Mouse (Mus musculus): ENCODE results near the gene Phactr2. TPM values are rescaled to one million over a fixed set of nuclear protein-coding genes. Genes with fewer than 3 reads are reported as not detected.

The Phactr2 gene
- polyA plus RNA-seq, 1 experiment from 2014 or later = 10.0 TPM

DNA sequence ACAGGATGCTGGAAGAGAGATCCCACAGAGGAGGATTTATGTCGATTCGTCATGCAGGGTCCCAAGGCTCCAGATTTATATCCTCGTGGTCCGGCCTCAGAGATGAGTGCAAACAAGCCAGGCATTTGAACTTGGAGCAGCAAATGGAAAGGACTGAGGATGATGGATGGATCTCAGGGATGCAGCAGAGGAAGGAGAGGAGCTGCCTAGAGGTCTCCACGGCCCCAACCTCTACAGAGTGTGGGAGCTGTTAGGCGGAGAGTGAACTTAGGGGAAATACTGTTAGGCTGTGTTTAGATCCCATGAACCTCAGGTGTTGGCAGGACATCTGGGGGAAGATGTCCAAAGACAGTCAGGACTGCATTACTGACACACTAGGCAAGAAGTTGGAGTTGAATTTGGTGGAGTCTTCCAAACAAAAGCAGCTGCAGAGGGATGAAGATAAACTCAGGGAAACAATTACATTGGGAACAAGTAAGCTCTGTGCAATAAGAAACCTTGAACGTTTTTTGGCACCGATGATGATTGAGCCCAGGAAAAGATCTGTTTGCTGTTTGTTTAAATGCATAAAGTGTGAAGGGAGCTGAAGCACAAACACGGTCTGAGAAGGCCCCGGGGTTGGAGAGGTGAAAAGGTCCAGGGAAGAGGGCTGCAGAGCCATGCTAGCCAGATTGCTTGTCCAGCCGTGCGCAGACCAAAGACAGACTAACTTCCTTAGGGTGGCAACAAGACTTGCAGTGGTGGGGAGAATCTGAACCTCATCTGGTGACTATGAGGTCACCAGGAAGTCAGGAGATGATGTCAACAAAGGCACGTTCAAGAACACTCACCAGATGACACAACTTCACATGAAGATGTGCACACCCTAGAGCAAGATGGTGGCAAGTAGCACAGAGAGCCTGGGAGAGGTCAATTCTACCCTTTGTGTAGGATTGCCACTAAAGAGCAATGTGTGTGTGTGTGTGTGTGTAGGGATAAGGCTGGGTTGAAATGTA is 170.6 kb downstream of the Phactr2 start:
- H3K4me3 ChIP-seq (ENCODE audit: low read length) = no peak overlapping the region
- H3K4me1 ChIP-seq (ENCODE audit: control insufficient read depth, insufficient read depth, low read length) = peaks cover 14% of the 10 kb centered on the region
- no peaks in the 10 kb centered on the region for H3K9me3 ChIP-seq (ENCODE audit: control insufficient read depth, low read length)
- peak overlapping the region; percentile 52 for H3K27ac ChIP-seq (ENCODE audit: low read length)
- no peak overlapping the region for H3K4me2 ChIP-seq (ENCODE audit: low read depth, low read length)
- 0 out of 2 replicates have a peak, but pooled peaks have one; percentile 36 for ATAC-seq
- WGBS = 62% methylated on average over 13 of the region's 13 CpGs
- no peak overlapping the region for H3K9ac ChIP-seq (ENCODE audit: low read depth, low read length)
- H3K27me3 ChIP-seq (replicated peaks; ENCODE audit: control insufficient read depth, insufficient read depth, low read length) = no peaks in the 10 kb centered on the region
- H3K36me3 ChIP-seq (ENCODE audit: control insufficient read depth, insufficient read depth, low read length) = no peaks in the 10 kb centered on the region

DNA sequence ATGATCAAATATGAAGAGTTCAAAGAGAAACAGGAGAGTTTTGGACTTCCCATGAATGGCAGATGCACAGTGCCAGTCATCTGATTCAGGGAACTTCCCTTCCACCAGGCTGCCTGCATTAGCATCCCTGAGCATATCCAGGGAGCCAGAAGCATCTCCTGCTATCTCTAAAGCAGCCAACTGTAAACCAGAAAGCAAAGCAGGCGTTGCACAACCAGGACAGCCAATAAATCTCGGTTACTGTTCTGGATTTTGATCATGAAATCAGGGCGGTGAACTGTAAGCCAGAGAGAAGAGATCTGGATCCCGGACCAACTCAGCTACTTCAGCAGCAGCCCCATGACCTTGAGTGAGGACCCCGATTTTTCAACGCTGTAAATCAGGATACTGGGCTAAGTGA is 173.6 kb downstream of the Phactr2 start:
- 71% methylated on average over 6 of the region's 6 CpGs for WGBS
- Histone ChIP-seq H3K4me3 (ENCODE audit: low read length) (no peak overlapping the region), H3K36me3 (ENCODE audit: control insufficient read depth, insufficient read depth, low read length) (no peaks in the 10 kb centered on the region), H3K4me2 (ENCODE audit: low read depth, low read length) (no peak overlapping the region), H3K27me3 (replicated peaks; ENCODE audit: control insufficient read depth, insufficient read depth, low read length) (no peaks in the 10 kb centered on the region), H3K9ac (ENCODE audit: low read depth, low read length) (no peak overlapping the region), H3K27ac (ENCODE audit: low read length) (no peak overlapping the region), H3K9me3 (ENCODE audit: control insufficient read depth, low read length) (no peaks in the 10 kb centered on the region), H3K4me1 (ENCODE audit: control insufficient read depth, insufficient read depth, low read length) (peaks cover 14% of the 10 kb centered on the region)
- no peak for ATAC-seq

GRCm38 (mm10) chr10:13300196-13300595 is 174.0 kb downstream of the Phactr2 start:
- Histone ChIP-seq H3K27me3 (replicated peaks; ENCODE audit: control insufficient read depth, insufficient read depth, low read length) (no peaks in the 10 kb centered on the region), H3K36me3 (ENCODE audit: control insufficient read depth, insufficient read depth, low read length) (no peaks in the 10 kb centered on the region), H3K4me3 (ENCODE audit: low read length) (no peak overlapping the region), H3K27ac (ENCODE audit: low read length) (no peak overlapping the region), H3K9me3 (ENCODE audit: control insufficient read depth, low read length) (no peaks in the 10 kb centered on the region), H3K4me1 (ENCODE audit: control insufficient read depth, insufficient read depth, low read length) (peaks cover 14% of the 10 kb centered on the region), H3K9ac (ENCODE audit: low read depth, low read length) (no peak overlapping the region), H3K4me2 (ENCODE audit: low read depth, low read length) (no peak overlapping the region)
- 85% methylated on average over 6 of the region's 6 CpGs for WGBS
- no peak for ATAC-seq

DNA sequence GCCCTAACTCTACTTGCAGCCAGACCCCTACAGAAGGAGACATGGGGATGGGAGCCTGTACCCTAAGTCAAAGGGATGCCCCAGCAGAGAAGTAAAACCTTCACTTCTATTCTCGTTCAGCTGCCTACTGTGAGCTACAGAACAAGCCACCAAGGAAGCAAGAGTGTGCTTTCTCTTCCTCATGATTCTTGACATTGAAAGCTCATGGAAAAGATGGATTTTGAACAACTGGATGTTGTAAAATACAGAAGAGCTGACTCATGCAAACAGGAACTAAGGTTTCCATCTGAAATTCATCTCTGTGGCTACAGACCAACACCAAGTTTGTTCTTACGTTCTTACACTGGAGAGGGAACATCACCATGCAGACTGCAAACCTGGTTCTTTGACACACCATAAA is 179.3 kb downstream of the Phactr2 start:
- Histone ChIP-seq H3K9ac (ENCODE audit: low read depth, low read length) (no peak overlapping the region), H3K4me2 (ENCODE audit: low read depth, low read length) (no peak overlapping the region), H3K36me3 (ENCODE audit: control insufficient read depth, insufficient read depth, low read length) (peaks cover 3% of the 10 kb centered on the region; the same call in 1 of the 2 replicates), H3K27me3 (replicated peaks; ENCODE audit: control insufficient read depth, insufficient read depth, low read length) (no peaks in the 10 kb centered on the region), H3K9me3 (ENCODE audit: control insufficient read depth, low read length) (no peaks in the 10 kb centered on the region), H3K27ac (ENCODE audit: low read length) (no peak overlapping the region), H3K4me3 (ENCODE audit: low read length) (no peak overlapping the region), H3K4me1 (ENCODE audit: control insufficient read depth, insufficient read depth, low read length) (no peaks in the 10 kb centered on the region)
- WGBS = 89% methylated on average over 2 of the region's 2 CpGs
- no peak for ATAC-seq

GRCm38 (mm10) chr10:13292026-13292425 is 182.2 kb downstream of the Phactr2 start:
- no peak overlapping the region for H3K4me2 ChIP-seq (ENCODE audit: low read depth, low read length)
- 62% methylated on average over 2 of the region's 2 CpGs for WGBS

GRCm38 (mm10) chr10:13289252-13289961 is 184.8 kb downstream of the Phactr2 start:
- Histone ChIP-seq H3K4me3 (ENCODE audit: low read length) (no peak overlapping the region), H3K27ac (ENCODE audit: low read length) (no peak overlapping the region), H3K27me3 (replicated peaks; ENCODE audit: control insufficient read depth, insufficient read depth, low read length) (no peaks in the 10 kb centered on the region), H3K4me1 (ENCODE audit: control insufficient read depth, insufficient read depth, low read length) (no peaks in the 10 kb centered on the region), H3K4me2 (ENCODE audit: low read depth, low read length) (no peak overlapping the region), H3K9me3 (ENCODE audit: control insufficient read depth, low read length) (no peaks in the 10 kb centered on the region), H3K9ac (ENCODE audit: low read depth, low read length) (no peak overlapping the region), H3K36me3 (ENCODE audit: control insufficient read depth, insufficient read depth, low read length) (peaks cover 3% of the 10 kb centered on the region; the same call in 1 of the 2 replicates)
- no peak for ATAC-seq
- 82% methylated on average over 8 of the region's 8 CpGs for WGBS

More at GRCm38 (mm10) chr10:13292026-13292425, 182.2 kb downstream of the Phactr2 start:
- no peaks in the 10 kb centered on the region for H3K27me3 ChIP-seq (replicated peaks; ENCODE audit: control insufficient read depth, insufficient read depth, low read length)
- no peak overlapping the region for H3K4me3 ChIP-seq (ENCODE audit: low read length)
- H3K9me3 ChIP-seq (ENCODE audit: control insufficient read depth, low read length) = no peaks in the 10 kb centered on the region
- ATAC-seq = no peak
- H3K36me3 ChIP-seq (ENCODE audit: control insufficient read depth, insufficient read depth, low read length) = peaks cover 3% of the 10 kb centered on the region; the same call in 1 of the 2 replicates
- no peak overlapping the region for H3K27ac ChIP-seq (ENCODE audit: low read length)
- H3K9ac ChIP-seq (ENCODE audit: low read depth, low read length) = no peak overlapping the region
- H3K4me1 ChIP-seq (ENCODE audit: control insufficient read depth, insufficient read depth, low read length) = no peaks in the 10 kb centered on the region

GRCm38 (mm10) chr10:13288296-13288695 is 185.9 kb downstream of the Phactr2 start:
- Histone ChIP-seq H3K27ac (ENCODE audit: low read length) (no peak overlapping the region), H3K9ac (ENCODE audit: low read depth, low read length) (no peak overlapping the region), H3K4me1 (ENCODE audit: control insufficient read depth, insufficient read depth, low read length) (no peaks in the 10 kb centered on the region), H3K27me3 (replicated peaks; ENCODE audit: control insufficient read depth, insufficient read depth, low read length) (no peaks in the 10 kb centered on the region), H3K4me3 (ENCODE audit: low read length) (no peak overlapping the region), H3K36me3 (ENCODE audit: control insufficient read depth, insufficient read depth, low read length) (peaks cover 3% of the 10 kb centered on the region; the same call in 1 of the 2 replicates), H3K9me3 (ENCODE audit: control insufficient read depth, low read length) (no peaks in the 10 kb centered on the region), H3K4me2 (ENCODE audit: low read depth, low read length) (no peak overlapping the region)
- 96% methylated on average over 5 of the region's 5 CpGs for WGBS
- no peak for ATAC-seq

DNA sequence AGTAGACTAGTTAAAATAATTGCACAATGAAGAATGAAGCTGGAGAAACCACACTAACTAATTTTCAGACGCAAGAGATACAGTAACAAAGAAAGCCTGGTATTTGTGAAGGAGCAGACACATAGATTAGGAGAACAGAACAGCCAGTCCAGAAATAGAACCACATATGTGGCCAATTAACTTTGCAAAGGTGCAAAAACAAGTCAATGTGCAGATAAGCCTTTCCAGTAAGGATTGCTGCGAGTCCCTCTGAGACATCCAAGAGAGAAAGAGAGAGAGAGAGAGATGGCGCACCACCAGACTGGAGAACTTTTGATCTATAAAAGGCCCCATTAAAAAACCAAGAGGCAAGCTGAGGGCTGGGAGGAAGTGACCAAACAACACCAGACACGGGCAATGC is 190.8 kb downstream of the Phactr2 start:
- H3K9me3 ChIP-seq (ENCODE audit: control insufficient read depth, low read length) = no peaks in the 10 kb centered on the region
- H3K4me1 ChIP-seq (ENCODE audit: control insufficient read depth, insufficient read depth, low read length) = no peaks in the 10 kb centered on the region
- no peaks in the 10 kb centered on the region for H3K27me3 ChIP-seq (replicated peaks; ENCODE audit: control insufficient read depth, insufficient read depth, low read length)
- H3K27ac ChIP-seq (ENCODE audit: low read length) = no peak overlapping the region
- WGBS = 75% methylated on average over 4 of the region's 4 CpGs
- H3K4me2 ChIP-seq (ENCODE audit: low read depth, low read length) = no peak overlapping the region
- ATAC-seq = no peak
- no peak overlapping the region for H3K9ac ChIP-seq (ENCODE audit: low read depth, low read length)
- H3K4me3 ChIP-seq (ENCODE audit: low read length) = no peak overlapping the region
- H3K36me3 ChIP-seq (ENCODE audit: control insufficient read depth, insufficient read depth, low read length) = no peaks in the 10 kb centered on the region

GRCm38 (mm10) chr10:13280298-13280853 is 193.8 kb downstream of the Phactr2 start:
- H3K4me1 ChIP-seq (ENCODE audit: control insufficient read depth, insufficient read depth, low read length) = no peaks in the 10 kb centered on the region
- no peak overlapping the region for H3K27ac ChIP-seq (ENCODE audit: low read length)
- no peak overlapping the region for H3K4me2 ChIP-seq (ENCODE audit: low read depth, low read length)
- ATAC-seq = no peak
- 64% methylated on average over 6 of the region's 6 CpGs for WGBS
- no peaks in the 10 kb centered on the region for H3K27me3 ChIP-seq (replicated peaks; ENCODE audit: control insufficient read depth, insufficient read depth, low read length)
- H3K4me3 ChIP-seq (ENCODE audit: low read length) = no peak overlapping the region
- no peak overlapping the region for H3K9ac ChIP-seq (ENCODE audit: low read depth, low read length)
- no peaks in the 10 kb centered on the region for H3K9me3 ChIP-seq (ENCODE audit: control insufficient read depth, low read length)
- no peaks in the 10 kb centered on the region for H3K36me3 ChIP-seq (ENCODE audit: control insufficient read depth, insufficient read depth, low read length)

All from intestine, embryonic 16.5 days (tissue).